Mouse (Mus musculus) myocyte (in vitro differentiated cells): ENCODE measurements at regions not wholly inside any gene's neighbourhood (a gene's known extent, or its start where the extent isn't known, plus 50 kb on each side); places are given as distances from the start of the nearest gene placed in this dataset.

Source experiments
- H3K27me3 ChIP-seq: one replicate; pipeline ENCODE4 v1.6.1; 2011; ENCODE audit not compliant: control insufficient read depth, insufficient read depth, insufficient read length
- H3K36me3 ChIP-seq: one replicate; pipeline ENCODE4 v1.6.1; 2011; ENCODE audit not compliant: control insufficient read depth, insufficient read depth
- H3K4me2 ChIP-seq: one replicate; pipeline ENCODE4 v1.6.1; 2011; ENCODE audit warnings: low read depth, control low read depth
- H3K4me3 ChIP-seq: one replicate; pipeline ENCODE4 v1.5.1; 2011; ENCODE audit warnings: mild to moderate bottlenecking, control low read depth, moderate library complexity
- H3K79me2 ChIP-seq: one replicate; pipeline ENCODE4 v1.6.1; 2011; ENCODE audit not compliant: control insufficient read depth, insufficient read depth
- H3ac ChIP-seq: one replicate; pipeline ENCODE4 v1.6.1; 2011; ENCODE audit not compliant: control insufficient read depth, insufficient read length
- CEBPB ChIP-seq: IDR thresholded peaks from 2 replicates; pipeline ENCODE4 v1.6.1; 2011; ENCODE audit warnings: mild to moderate bottlenecking, moderate library complexity; ENCODE audit not compliant: poor library complexity, insufficient read depth, severe bottlenecking
- E2F4 ChIP-seq: IDR thresholded peaks from one replicate; pipeline ENCODE4 v1.6.1; 2011; ENCODE audit warnings: mild to moderate bottlenecking, control low read depth, moderate library complexity; ENCODE audit not compliant: insufficient read depth
- MAX ChIP-seq: IDR thresholded peaks from one replicate; pipeline ENCODE4 v1.6.1; 2011; ENCODE audit warnings: low read depth, mild to moderate bottlenecking, control low read depth
- MYOD1 ChIP-seq, 3 experiments: IDR thresholded peaks; one replicate each; pipeline ENCODE4 v1.6.1; 2011; ENCODE audit warnings: control low read depth in 2 of 3, low read depth in 2 of 3, mild to moderate bottlenecking in 2 of 3, moderate library complexity in 1 of 3; ENCODE audit not compliant: insufficient read length in 2 of 3, control insufficient read depth in 1 of 3
- MYOG ChIP-seq, 3 experiments: IDR thresholded peaks; one replicate each; pipeline ENCODE4 v1.6.1; 2011; ENCODE audit warnings: control low read depth in 2 of 3, low read depth in 2 of 3, mild to moderate bottlenecking in 2 of 3; ENCODE audit not compliant: insufficient read length in 2 of 3, control insufficient read depth in 1 of 3, insufficient read depth in 1 of 3
- POLR2A ChIP-seq: IDR thresholded peaks from one replicate; pipeline ENCODE4 v1.6.1; 2011; ENCODE audit warnings: low read depth, mild to moderate bottlenecking, control low read depth, moderate library complexity; ENCODE audit not compliant: insufficient read length
- POLR2AphosphoS2 ChIP-seq: IDR thresholded peaks from one replicate; pipeline ENCODE4 v1.6.1; 2011; ENCODE audit warnings: low read depth, control low read depth; ENCODE audit not compliant: insufficient read length
- REST ChIP-seq: IDR thresholded peaks from one replicate; pipeline ENCODE4 v1.6.1; 2011; ENCODE audit warnings: mild to moderate bottlenecking, control low read depth, moderate library complexity; ENCODE audit not compliant: insufficient read depth, insufficient read length
- SRF ChIP-seq: IDR thresholded peaks from one replicate; pipeline ENCODE4 v1.6.1; 2011; ENCODE audit warnings: low read depth; ENCODE audit not compliant: control insufficient read depth, insufficient read length
- TCF12 ChIP-seq: IDR thresholded peaks from one replicate; pipeline ENCODE4 v1.6.1; 2011; ENCODE audit warnings: mild to moderate bottlenecking, control low read depth; ENCODE audit not compliant: poor library complexity, insufficient read depth, severe bottlenecking
- TCF3 ChIP-seq: IDR thresholded peaks from one replicate; pipeline ENCODE4 v1.6.1; 2011; ENCODE audit warnings: low read depth, control low read depth; ENCODE audit not compliant: insufficient read length
- USF1 ChIP-seq: IDR thresholded peaks from one replicate; pipeline ENCODE4 v1.6.1; 2011; ENCODE audit warnings: low read depth, mild to moderate bottlenecking, control low read depth, moderate library complexity

DNA sequence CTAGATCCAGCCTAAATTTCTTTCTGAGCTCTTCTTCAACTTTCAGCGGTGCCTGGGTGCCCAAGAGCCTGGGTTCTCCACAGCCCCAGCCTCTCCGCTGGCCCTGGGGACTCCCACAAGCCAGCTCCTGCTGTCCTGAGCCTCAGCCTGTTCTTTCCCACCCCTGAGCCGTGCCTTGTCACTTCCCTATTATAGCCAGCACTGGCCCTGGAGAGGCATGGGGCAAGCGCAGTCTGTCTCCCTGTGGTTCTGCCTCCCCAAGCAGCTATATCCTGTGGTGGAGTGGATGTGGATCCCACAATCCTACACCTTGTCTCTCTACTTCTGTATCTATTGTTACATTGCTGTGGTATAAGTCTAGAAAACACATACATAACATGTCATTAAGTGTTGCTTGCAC, 128.6 kb upstream of the Hgf start:
- H3K4me2 ChIP-seq: no peak overlapping the region
- H3K79me2 ChIP-seq: no peaks in the 10 kb centered on the region
- no peak overlapping the region for H3K4me3 ChIP-seq
- no peak for TF ChIP-seq REST
- TF ChIP-seq MAX: no peak
- TF ChIP-seq SRF: no peak
- no peak for TF ChIP-seq CEBPB
- TF ChIP-seq POLR2A: no peak
- no peak for TF ChIP-seq POLR2AphosphoS2
- TF ChIP-seq USF1: no peak
- no peaks in the 10 kb centered on the region for H3K27me3 ChIP-seq
- H3ac ChIP-seq: no peak overlapping the region
- H3K36me3 ChIP-seq: no peaks in the 10 kb centered on the region

DNA sequence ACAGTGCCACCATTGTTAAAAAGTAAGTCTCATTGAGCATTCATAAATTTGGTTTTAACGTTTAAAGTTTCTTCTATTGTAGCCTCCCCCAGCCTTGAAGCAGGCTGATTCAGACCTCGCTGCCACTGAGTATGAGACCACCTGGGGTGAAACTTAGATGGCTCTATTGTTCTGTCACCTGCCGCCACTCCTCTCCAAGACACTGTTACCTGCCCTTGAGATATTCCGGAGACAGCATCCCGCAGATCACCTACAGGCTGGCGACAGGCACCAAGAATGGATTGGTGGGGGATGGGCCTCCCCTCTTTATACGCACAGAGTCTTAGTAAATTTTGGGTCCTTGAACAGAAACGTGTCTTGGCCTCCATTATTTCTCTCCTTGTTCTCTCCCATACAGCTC, 128.0 kb upstream of the Hgf start:
- Histone ChIP-seq H3ac (no peak overlapping the region), H3K36me3 (no peaks in the 10 kb centered on the region), H3K79me2 (no peaks in the 10 kb centered on the region), H3K4me3 (no peak overlapping the region), H3K27me3 (no peaks in the 10 kb centered on the region), H3K4me2 (no peak overlapping the region)
- TF ChIP-seq REST (no peak), MAX (no peak), POLR2A (no peak), TCF12 (no peak), POLR2AphosphoS2 (no peak), E2F4 (no peak), MYOD1 (IDR thresholded peaks at IDR 0.05; ENCODE audit: control insufficient read depth in 1 of 3, insufficient read length in 2 of 3, low read depth in 2 of 3) (no peak), CEBPB (no peak), SRF (no peak), TCF3 (no peak), USF1 (no peak), MYOG (IDR thresholded peaks at IDR 0.05; ENCODE audit: control insufficient read depth in 1 of 3, insufficient read depth in 1 of 3, insufficient read length in 2 of 3, low read depth in 2 of 3) (no peak)

DNA sequence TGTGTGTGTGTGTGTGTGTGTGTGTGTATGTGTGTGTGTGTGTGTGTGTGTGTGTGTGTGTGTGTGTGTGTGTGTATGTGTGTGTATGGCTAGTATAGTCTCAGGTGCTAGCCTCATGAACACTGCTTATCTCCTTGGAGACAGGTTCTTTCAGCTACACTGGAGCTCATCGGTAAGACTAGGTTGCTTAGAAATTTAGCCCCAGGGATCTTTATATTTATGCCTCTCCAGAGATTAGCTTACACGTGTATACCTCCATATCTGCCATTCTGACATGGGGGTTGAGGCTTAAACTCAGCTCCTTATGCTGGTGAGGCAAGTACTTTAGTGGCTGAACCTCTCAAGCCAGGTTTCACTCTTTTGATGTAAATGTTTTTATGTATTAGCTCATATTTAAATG, 127.0 kb upstream of the Hgf start:
- Histone ChIP-seq H3K4me2 (no peak overlapping the region), H3K4me3 (no peak overlapping the region), H3K27me3 (no peaks in the 10 kb centered on the region), H3K36me3 (no peaks in the 10 kb centered on the region), H3K79me2 (no peaks in the 10 kb centered on the region), H3ac (no peak overlapping the region)
- TF ChIP-seq CEBPB (no peak), POLR2AphosphoS2 (no peak), REST (no peak), TCF12 (no peak), POLR2A (no peak), E2F4 (no peak), MAX (no peak), MYOD1 (IDR thresholded peaks at IDR 0.05; ENCODE audit: control insufficient read depth in 1 of 3, insufficient read length in 2 of 3, low read depth in 2 of 3) (no peak), MYOG (IDR thresholded peaks at IDR 0.05; ENCODE audit: control insufficient read depth in 1 of 3, insufficient read depth in 1 of 3, insufficient read length in 2 of 3, low read depth in 2 of 3) (no peak), TCF3 (no peak), SRF (no peak), USF1 (no peak)

DNA sequence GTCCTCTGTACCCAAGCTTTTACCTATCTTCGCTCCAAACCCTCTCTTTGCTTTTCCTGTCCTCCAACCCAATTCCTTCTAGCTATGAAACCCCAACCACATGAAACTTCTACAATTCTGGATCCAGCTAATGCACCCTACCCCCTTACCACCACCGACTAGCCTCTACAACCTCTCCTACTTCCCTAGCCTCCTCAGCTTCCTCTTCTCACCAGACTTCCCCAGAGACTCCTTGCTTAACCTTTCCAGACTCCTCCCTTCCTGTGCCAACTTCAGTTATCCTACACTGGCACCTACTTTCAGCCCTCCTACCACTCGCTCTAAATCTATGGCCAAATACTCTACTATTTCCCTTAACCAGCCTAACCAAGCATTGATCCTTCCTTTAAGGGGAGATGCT, 118.7 kb upstream of the Hgf start:
- Histone ChIP-seq H3K79me2 (no peaks in the 10 kb centered on the region), H3K4me3 (no peak overlapping the region), H3K27me3 (no peaks in the 10 kb centered on the region), H3ac (no peak overlapping the region), H3K36me3 (no peaks in the 10 kb centered on the region), H3K4me2 (no peak overlapping the region)
- TF ChIP-seq CEBPB: no peak
- no peak for TF ChIP-seq MAX

DNA sequence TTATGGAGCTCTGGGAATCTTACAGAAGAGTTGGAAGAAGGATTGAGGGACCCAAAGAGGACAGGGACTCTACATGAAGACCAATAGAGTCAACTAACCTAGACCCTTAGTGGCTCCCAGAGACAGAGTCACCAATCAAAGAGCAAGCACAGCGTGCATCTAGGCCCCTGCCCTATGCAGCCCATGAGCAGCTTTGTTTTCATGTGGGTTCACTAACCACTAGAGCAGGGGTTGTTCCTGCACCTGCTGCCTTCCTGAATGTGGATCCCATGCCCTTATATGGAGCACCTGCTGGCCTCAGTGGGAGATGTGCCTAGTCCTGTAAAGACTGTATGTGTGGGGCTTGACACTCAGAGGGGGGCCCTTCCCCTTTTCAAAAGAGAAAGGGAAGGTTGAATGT, 108.2 kb upstream of the Hgf start:
- H3K4me2 ChIP-seq: no peak overlapping the region
- no peaks in the 10 kb centered on the region for H3K36me3 ChIP-seq
- no peaks in the 10 kb centered on the region for H3K79me2 ChIP-seq
- H3K4me3 ChIP-seq: no peak overlapping the region
- no peaks in the 10 kb centered on the region for H3K27me3 ChIP-seq
- no peak for TF ChIP-seq USF1
- no peak for TF ChIP-seq MAX
- no peak for TF ChIP-seq CEBPB
- TF ChIP-seq REST: no peak
- TF ChIP-seq POLR2A: no peak
- no peak for TF ChIP-seq POLR2AphosphoS2
- TF ChIP-seq MYOD1 (IDR thresholded peaks at IDR 0.05; ENCODE audit: control insufficient read depth in 1 of 3, insufficient read length in 2 of 3, low read depth in 2 of 3): no peak
- TF ChIP-seq E2F4: no peak
- TF ChIP-seq TCF12: no peak
- H3ac ChIP-seq: no peak overlapping the region
